Mouse (Mus musculus) heart, embryonic 16.5 days (tissue): ENCODE measurements at regions not wholly inside any gene's neighbourhood (a gene's known extent, or its start where the extent isn't known, plus 50 kb on each side); places are given as distances from the start of the nearest gene placed in this dataset.

Experiments used
- ATAC-seq: fragments of 200-750 bp; cut with Nextera tagmentation; replicated peaks from 2 replicates; pipeline ENCODE4 v1.8.0; 2017; ENCODE audit warnings: moderate number of reproducible peaks; ENCODE audit not compliant: insufficient read depth, low FRiP score; ENCODE audit errors: extremely low read depth
- H3K27ac ChIP-seq: fragments of 300-500 bp; sonication (generic); 2 replicates; pipeline ENCODE4 v1.5.1; 2014; ENCODE audit warnings: mild to moderate bottlenecking, low read length, control low read depth, moderate library complexity
- H3K27me3 ChIP-seq: fragments of 300-500 bp; sonication (generic); 2 replicates; pipeline ENCODE4 v1.6.1; 2014; ENCODE audit warnings: low read length, mixed read lengths; ENCODE audit not compliant: control insufficient read depth, insufficient read depth
- H3K36me3 ChIP-seq: fragments of 300-500 bp; sonication (generic); 2 replicates; pipeline ENCODE4 v1.6.1; 2014; ENCODE audit not compliant: control insufficient read depth, insufficient read depth
- H3K4me1 ChIP-seq: fragments of 300-500 bp; sonication (generic); 2 replicates; pipeline ENCODE4 v1.6.1; 2014; ENCODE audit warnings: low read length, mixed read lengths; ENCODE audit not compliant: control insufficient read depth, insufficient read depth
- H3K4me2 ChIP-seq: fragments of 300-500 bp; sonication (generic); 2 replicates; pipeline ENCODE4 v1.6.1; 2014; ENCODE audit warnings: low read depth, mild to moderate bottlenecking, control low read depth, low read length
- H3K4me3 ChIP-seq: fragments of 300-500 bp; sonication (generic); 2 replicates; pipeline ENCODE4 v1.5.1; 2014; ENCODE audit warnings: mild to moderate bottlenecking, control low read depth, low read length
- H3K9ac ChIP-seq: fragments of 300-500 bp; sonication (generic); 2 replicates; pipeline ENCODE4 v1.6.1; 2014; ENCODE audit warnings: low read length, control low read depth
- H3K9me3 ChIP-seq: fragments of 300-500 bp; sonication (generic); replicated peaks from 2 replicates; pipeline ENCODE4 v1.6.1; 2016; ENCODE audit warnings: low read length; ENCODE audit not compliant: control insufficient read depth
- WGBS: fragments of 180-500 bp; shearing (Covaris S2); extraction: QIAGEN DNeasy Blood & Tissue Kit; methylation state at CpG from one replicate; pipeline ENCODE4 v1.1.7; 2014; 5-methylcytosine and 5-hydroxymethylcytosine counted together

DNA sequence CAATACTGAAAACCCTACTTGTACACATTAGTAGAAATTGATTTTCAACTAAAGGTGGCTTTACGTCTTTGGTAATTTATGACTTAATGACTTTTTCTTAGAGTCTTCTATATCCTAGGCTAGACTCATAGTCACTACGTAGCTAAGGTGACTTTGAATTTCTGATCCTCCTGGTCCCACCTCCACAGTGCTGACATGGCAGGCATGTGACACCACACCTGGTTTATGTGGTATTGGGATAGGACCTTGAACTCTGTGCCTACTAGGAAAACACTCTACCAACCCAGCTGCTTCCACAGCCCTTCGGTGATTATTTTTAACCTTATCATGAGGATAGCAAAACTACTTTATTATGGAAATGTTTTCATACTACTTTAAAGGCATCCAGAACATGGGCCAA is 51.5 kb upstream of the D7Ertd443e start:
- Histone ChIP-seq H3K4me1 (no peaks in the 10 kb centered on the region), H3K9me3 (no peaks in the 10 kb centered on the region), H3K27me3 (no peaks in the 10 kb centered on the region), H3K36me3 (no peaks in the 10 kb centered on the region), H3K4me2 (no peak overlapping the region), H3K27ac (no peak overlapping the region), H3K4me3 (no peak overlapping the region), H3K9ac (no peak overlapping the region)
- WGBS = 87% methylated on average over 3 of the region's 3 CpGs
- no peak for ATAC-seq

- Histone ChIP-seq H3K9me3 (no peaks in the 10 kb centered on the region), H3K27ac (no peak overlapping the region), H3K4me3 (no peak overlapping the region), H3K9ac (no peak overlapping the region), H3K4me1 (no peaks in the 10 kb centered on the region), H3K27me3 (no peaks in the 10 kb centered on the region), H3K4me2 (no peak overlapping the region), H3K36me3 (no peaks in the 10 kb centered on the region)
- 88% methylated on average over 5 of the region's 5 CpGs for WGBS
- no peak for ATAC-seq
Observed at GRCm38 (mm10) chr7:134439281-134439680, 53.8 kb upstream of the D7Ertd443e start.

DNA sequence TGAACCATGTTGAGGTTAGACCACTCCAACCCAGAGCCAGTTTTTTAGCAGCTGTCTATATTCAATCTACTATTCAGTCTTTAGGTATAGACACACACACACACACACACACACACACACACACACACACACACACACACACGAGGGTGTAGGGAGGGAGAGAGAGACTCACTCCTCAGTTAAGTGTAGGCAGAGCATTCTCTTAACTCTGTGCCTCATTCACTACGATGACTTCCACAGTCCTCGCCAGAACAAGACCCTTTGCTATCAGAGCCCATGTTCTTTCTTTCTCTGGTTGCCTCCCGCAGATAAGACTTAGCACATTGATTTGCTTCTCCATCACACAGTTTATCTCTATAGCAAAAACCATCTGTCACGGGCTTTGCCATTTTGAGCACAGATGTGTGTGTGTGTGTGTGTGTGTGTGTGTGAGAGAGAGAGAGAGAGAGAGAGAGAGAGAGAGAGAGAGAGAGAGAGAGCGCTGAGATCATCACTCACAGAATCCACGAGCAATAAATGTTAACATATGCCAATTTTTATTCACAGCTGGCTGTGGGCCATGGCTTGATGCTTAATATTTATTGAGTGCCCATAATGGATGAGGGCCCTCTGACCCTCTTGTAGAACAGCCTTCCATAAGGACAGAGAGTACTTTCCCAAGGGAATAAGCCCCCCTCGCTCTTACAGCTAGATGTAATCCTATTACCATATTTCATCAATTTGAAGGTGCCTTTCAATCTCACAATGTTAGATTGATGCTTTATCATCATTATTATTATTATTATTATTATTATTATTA is 59.7 kb upstream of the D7Ertd443e start:
- no peak overlapping the region for H3K4me2 ChIP-seq
- no peaks in the 10 kb centered on the region for H3K36me3 ChIP-seq
- no peak for ATAC-seq
- no peak overlapping the region for H3K4me3 ChIP-seq
- 55% methylated on average over 8 of the region's 8 CpGs for WGBS
- H3K27me3 ChIP-seq = no peaks in the 10 kb centered on the region
- no peaks in the 10 kb centered on the region for H3K9me3 ChIP-seq
- no peak overlapping the region for H3K27ac ChIP-seq
- no peaks in the 10 kb centered on the region for H3K4me1 ChIP-seq
- no peak overlapping the region for H3K9ac ChIP-seq

GRCm38 (mm10) chr7:134447648-134448202 is 62.3 kb upstream of the D7Ertd443e start:
- Histone ChIP-seq H3K9me3 (no peaks in the 10 kb centered on the region), H3K9ac (no peak overlapping the region), H3K4me1 (no peaks in the 10 kb centered on the region), H3K36me3 (no peaks in the 10 kb centered on the region), H3K4me3 (no peak overlapping the region), H3K4me2 (no peak overlapping the region), H3K27ac (no peak overlapping the region), H3K27me3 (no peaks in the 10 kb centered on the region)
- no peak for ATAC-seq

DNA sequence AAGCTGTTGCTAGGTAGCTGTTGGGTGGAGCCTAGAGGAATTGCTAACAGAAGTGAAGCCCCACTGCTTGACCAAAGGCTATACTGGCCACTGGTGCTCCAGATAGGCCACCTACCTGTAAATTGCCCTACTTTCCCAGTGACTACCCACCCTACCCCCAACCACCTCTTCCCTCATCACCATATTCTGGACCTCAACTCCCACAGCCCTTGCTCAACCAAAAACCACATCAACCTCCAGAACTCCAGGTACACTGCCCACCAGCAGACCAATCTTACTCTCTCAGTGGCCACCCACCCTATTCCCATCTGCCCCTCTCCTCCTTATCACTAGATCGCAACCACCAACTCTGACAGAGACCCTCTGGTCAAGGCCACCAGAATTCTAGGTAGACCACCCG is 63.4 kb upstream of the D7Ertd443e start:
- 82% methylated on average over 2 of the region's 2 CpGs for WGBS
- no peak for ATAC-seq
- no peak overlapping the region for H3K4me3 ChIP-seq
- no peaks in the 10 kb centered on the region for H3K4me1 ChIP-seq
- H3K27ac ChIP-seq = no peak overlapping the region
- H3K27me3 ChIP-seq = no peaks in the 10 kb centered on the region
- H3K9me3 ChIP-seq = peaks cover 4% of the 10 kb centered on the region
- H3K9ac ChIP-seq = no peak overlapping the region
- no peak overlapping the region for H3K4me2 ChIP-seq
- H3K36me3 ChIP-seq = no peaks in the 10 kb centered on the region

- 62% methylated on average over 3 of the region's 3 CpGs for WGBS
- no peak overlapping the region for H3K27ac ChIP-seq
- no peak for ATAC-seq
- no peaks in the 10 kb centered on the region for H3K4me1 ChIP-seq
- H3K27me3 ChIP-seq = no peaks in the 10 kb centered on the region
- no peak overlapping the region for H3K9ac ChIP-seq
- H3K9me3 ChIP-seq = no peaks in the 10 kb centered on the region
- H3K4me3 ChIP-seq = no peak overlapping the region
- no peaks in the 10 kb centered on the region for H3K36me3 ChIP-seq
- no peak overlapping the region for H3K4me2 ChIP-seq
Observed at GRCm38 (mm10) chr7:134462677-134463076, 77.2 kb upstream of the D7Ertd443e start.

DNA sequence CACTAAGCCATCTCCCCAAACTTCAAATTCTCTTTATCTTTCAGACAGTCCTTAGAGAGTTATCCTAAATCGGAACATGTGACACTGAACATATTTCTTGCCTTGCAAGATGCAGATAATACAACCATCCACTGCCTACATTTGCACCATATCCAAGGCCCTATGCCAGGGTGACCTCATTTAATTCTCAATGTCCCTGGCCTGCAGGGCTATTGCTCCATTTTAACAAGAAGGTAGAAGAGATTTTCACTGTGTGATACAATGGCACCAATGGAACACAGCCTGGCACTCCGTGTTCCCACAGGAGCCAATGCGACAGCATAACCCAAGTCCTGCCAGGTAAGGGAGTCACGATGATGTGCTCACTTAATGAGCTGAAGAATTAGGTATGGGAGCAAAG is 77.9 kb upstream of the D7Ertd443e start:
- Histone ChIP-seq H3K27ac (no peak overlapping the region), H3K27me3 (no peaks in the 10 kb centered on the region), H3K4me1 (no peaks in the 10 kb centered on the region), H3K36me3 (no peaks in the 10 kb centered on the region), H3K9me3 (no peaks in the 10 kb centered on the region), H3K4me3 (no peak overlapping the region), H3K9ac (no peak overlapping the region), H3K4me2 (no peak overlapping the region)
- no peak for ATAC-seq
- WGBS = 86% methylated on average over 4 of the region's 4 CpGs

DNA sequence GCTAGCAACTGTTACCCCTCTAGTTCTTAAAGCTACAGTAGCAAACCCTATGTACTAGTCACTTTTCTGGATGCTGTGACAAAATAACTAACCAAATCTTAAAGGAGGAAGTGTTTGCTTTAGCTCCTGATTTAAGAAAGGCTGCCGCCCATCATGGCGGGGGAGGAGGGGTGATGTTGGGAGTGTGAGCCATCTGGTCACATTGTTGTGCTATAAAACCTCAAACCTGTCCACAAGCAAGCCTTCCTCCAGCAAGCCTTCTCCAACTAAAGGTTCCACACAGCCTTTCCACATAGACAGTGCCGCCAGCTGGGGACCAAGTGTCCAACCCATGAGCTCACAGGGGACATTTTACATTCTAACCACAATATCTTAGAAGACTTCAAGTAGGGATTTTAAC is 81.8 kb upstream of the D7Ertd443e start:
- no peak for ATAC-seq

GRCm38 (mm10) chr7:134471286-134471685 is 85.8 kb upstream of the D7Ertd443e start:
- no peak overlapping the region for H3K4me3 ChIP-seq
- no peaks in the 10 kb centered on the region for H3K9me3 ChIP-seq
- no peak overlapping the region for H3K9ac ChIP-seq
- no peak overlapping the region for H3K27ac ChIP-seq
- no peak overlapping the region for H3K4me2 ChIP-seq
- H3K4me1 ChIP-seq = no peaks in the 10 kb centered on the region
- ATAC-seq = no peak
- H3K27me3 ChIP-seq = no peaks in the 10 kb centered on the region
- no peaks in the 10 kb centered on the region for H3K36me3 ChIP-seq
- WGBS = 23% methylated on average over 2 of the region's 2 CpGs

More for the DNA sequence above, 81.8 kb upstream of the D7Ertd443e start:
- Histone ChIP-seq H3K27ac (no peak overlapping the region), H3K9ac (no peak overlapping the region), H3K4me3 (no peak overlapping the region), H3K27me3 (no peaks in the 10 kb centered on the region), H3K36me3 (no peaks in the 10 kb centered on the region), H3K9me3 (no peaks in the 10 kb centered on the region), H3K4me1 (no peaks in the 10 kb centered on the region), H3K4me2 (no peak overlapping the region)
- WGBS = 80% methylated on average over 3 of the region's 3 CpGs
